Mouse (Mus musculus) thymus, adult 18-20 months (tissue): ENCODE results near the gene Trp53i11.

Experiments used
- DNase-seq, 2 experiments: peaks; one replicate each; pipeline ENCODE4 v3.0.0; 2022; ENCODE audit warnings: mixed read lengths in 2 of 2

Trp53i11 gene

DNA sequence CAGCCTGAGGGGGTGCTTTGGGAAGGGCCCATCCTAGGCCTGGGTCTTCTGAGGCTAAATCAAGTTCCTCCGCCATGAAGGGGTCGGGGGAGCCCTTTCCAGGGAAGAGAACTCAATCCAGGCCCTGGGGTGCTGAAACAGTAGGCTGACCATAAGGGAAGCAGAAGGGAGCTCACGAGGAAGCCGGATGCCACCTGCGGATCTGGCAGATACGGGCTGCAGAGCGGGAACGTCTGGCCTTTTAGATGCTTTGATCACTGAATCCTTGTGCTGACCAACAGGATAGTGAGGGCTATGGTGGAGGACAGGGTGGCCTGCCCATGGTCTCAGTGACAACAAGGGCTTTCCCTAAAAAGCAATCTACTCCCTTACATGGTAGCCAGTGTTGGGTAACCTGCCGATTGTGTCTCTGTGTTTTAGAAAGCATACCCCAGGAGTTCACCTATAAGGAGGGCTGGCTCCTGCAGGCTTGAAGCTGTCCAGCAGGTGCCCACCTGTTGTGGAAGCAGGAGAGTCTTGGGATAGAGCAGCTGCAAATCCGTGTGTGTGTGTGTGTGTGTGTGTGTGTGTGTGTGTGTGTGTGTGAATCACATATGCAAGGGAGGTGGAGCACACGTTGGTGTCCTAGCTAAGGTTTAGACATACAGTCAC, 56.2 kb downstream of the Trp53i11 start:
- DNase-seq = no peak

DNA sequence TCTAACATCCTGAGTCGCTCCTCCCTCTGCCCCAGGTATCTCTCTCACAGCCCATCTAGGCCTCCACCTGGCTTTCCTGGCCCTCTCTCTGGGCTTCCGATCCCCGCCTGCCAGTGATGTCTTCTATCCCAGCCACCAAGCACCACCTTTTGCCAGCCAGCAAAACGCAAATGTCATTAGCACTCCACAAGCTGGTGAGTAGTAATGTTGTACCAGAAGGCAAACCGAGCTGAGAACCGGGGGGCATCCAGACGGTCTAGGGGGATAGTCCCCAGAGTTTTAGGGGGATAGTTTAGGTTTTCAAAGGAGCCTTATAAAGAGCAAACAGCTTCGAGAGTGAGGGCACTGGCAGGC, 56.7 kb downstream of the Trp53i11 start:
- no peak for DNase-seq

DNA sequence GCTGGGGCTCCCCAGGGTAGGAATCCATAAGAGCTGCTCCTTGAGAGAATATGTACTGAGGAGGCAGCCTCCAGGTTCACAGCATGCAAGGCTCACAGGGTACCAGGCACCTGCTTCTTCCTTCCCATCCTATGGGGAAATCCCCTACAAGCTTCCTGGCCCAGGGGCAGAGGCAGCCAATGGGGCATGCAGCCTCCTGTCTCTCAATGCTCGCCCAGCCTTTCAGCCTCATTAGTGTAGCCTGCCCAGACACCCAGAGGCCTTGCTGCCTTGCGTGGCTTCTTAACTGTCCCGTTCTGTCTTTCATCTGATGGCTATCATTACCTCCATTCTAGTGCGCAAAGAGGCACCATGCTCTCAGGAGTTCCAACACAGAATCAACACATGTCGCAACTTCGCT, 61.7 kb downstream of the Trp53i11 start:
- DNase-seq = no peak

DNA sequence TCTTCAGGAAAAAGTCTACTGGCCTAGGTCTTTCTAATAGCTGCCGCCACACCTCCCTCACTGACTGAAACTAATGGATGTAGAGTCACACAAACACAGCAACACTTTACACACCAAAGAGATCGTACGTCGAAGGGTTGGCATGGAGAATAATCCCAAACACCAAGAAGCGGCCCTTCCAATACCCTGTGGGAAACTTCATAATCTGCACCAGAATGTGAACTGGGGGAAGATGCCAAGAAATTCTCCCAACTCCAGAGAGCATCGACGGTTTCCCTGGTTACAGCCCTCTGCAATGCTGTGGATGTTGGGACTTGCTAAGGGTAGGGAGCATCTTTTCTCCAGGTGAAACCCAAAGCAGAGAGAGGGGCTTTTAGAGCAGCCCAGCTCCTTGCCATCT, 63.3 kb downstream of the Trp53i11 start:
- no peak for DNase-seq
